Mouse (Mus musculus) ES-CJ7 (cell line): Measurements from ENCODE around the gene Zfp185.
"Not testable (repeated sequence)": the region's sequence is repeated elsewhere in the genome, so short reads cannot be mapped to it uniquely, and the experiment has no call there.

Experiments used
- DNase-seq: peaks from one replicate; pipeline ENCODE4 v3.0.0; 2011; ENCODE audit warnings: low read depth, low spot score

Zfp185 gene

GRCm38 (mm10) chrX:73062323-73062722, 75.2 kb downstream of the Zfp185 start:
- DNase-seq, result no peak

GRCm38 (mm10) chrX:73063512-73064414, 76.6 kb downstream of the Zfp185 start:
- DNase-seq, result no peak

GRCm38 (mm10) chrX:73064415-73064793, 77.3 kb downstream of the Zfp185 start, which contains the start of gene Pnma3:
Gene Pnma3, plus strand, starts transcription at chrX:73064787.
- no peak for DNase-seq

- not testable (repeated sequence) for DNase-seq
Observed at GRCm38 (mm10) chrX:73066765-73067312, 79.7 kb downstream of the Zfp185 start.
